In genomic region chr16:74092997-74093801, GRCm38 (mm10) we compare ENCODE assay signal across 12 mouse cellular contexts.
DNase-seq lines count a peak whose midpoint lies in the region; ATAC-seq and TF ChIP-seq lines count a peak whose summit lies in the region.
"Had no signal": no experiment of that assay in that cellular context is flagged by ENCODE, and none has a peak within 500 bp of the region (broad histone marks: within the 10 kb centered on the region; RNA-seq: fewer than 3 reads in every experiment).

No protein-coding gene starts in this region.

- H3K9ac ChIP-seq in lung, embryonic 16.5 days (ENCODE audit: low read length), result no peak overlapping the region
- H3K9ac ChIP-seq in embryonic facial prominence, embryonic 13.5 days, result no peak overlapping the region
- H3K9ac ChIP-seq in stomach, embryonic 15.5 days, result no peak overlapping the region

- 42% methylated on average over 7 of the region's 7 CpGs for WGBS in lung, embryonic 16.5 days
- WGBS in embryonic facial prominence, embryonic 13.5 days, result 23% methylated on average over 7 of the region's 7 CpGs
- 51% methylated on average over 7 of the region's 7 CpGs for WGBS in stomach, embryonic 15.5 days
- WGBS in thymus, adult 2 months, result 90% methylated on average over 7 of the region's 7 CpGs

- TF ChIP-seq CTCF in thymus, adult 2 months (IDR thresholded peaks at IDR 0.05; ENCODE audit: borderline replicate concordance, control insufficient read depth, extremely low read depth, insufficient read depth, low read length, poor library complexity), result no peak

- H3K9me3 ChIP-seq in lung, embryonic 16.5 days (ENCODE audit: control insufficient read depth, low read length), result no peaks in the 10 kb centered on the region
- no peaks in the 10 kb centered on the region for H3K9me3 ChIP-seq in embryonic facial prominence, embryonic 13.5 days
- H3K9me3 ChIP-seq in stomach, embryonic 15.5 days, result no peaks in the 10 kb centered on the region

- peak; percentile 62 for ATAC-seq in lung, embryonic 16.5 days (ENCODE audit: low read depth)
- ATAC-seq in embryonic facial prominence, embryonic 13.5 days (ENCODE audit: insufficient number of reproducible peaks, insufficient read depth, low FRiP score, low TSS enrichment, low read depth), result peak; percentile 76
- no peak for ATAC-seq in stomach, embryonic 15.5 days (ENCODE audit: insufficient read depth, low FRiP score, low read depth)

- peaks cover 7% of the 10 kb centered on the region; the same call in 1 of the 2 replicates for H3K4me1 ChIP-seq in lung, embryonic 16.5 days (replicated peaks; ENCODE audit: control insufficient read depth, insufficient read depth, low read length)
- H3K4me1 ChIP-seq in embryonic facial prominence, embryonic 13.5 days, result peaks cover 16% of the 10 kb centered on the region
- no peaks in the 10 kb centered on the region for H3K4me1 ChIP-seq in stomach, embryonic 15.5 days
- H3K4me1 ChIP-seq in thymus, adult 2 months (replicated peaks; ENCODE audit: control insufficient read depth, insufficient read depth, low read length), result no peaks in the 10 kb centered on the region

- no peaks in the 10 kb centered on the region for H3K27me3 ChIP-seq in lung, embryonic 16.5 days (ENCODE audit: control insufficient read depth, insufficient read depth, low read depth, low read length)
- H3K27me3 ChIP-seq in embryonic facial prominence, embryonic 13.5 days, result no peaks in the 10 kb centered on the region
- H3K27me3 ChIP-seq in stomach, embryonic 15.5 days (replicated peaks), result no peaks in the 10 kb centered on the region
- no peaks in the 10 kb centered on the region for H3K27me3 ChIP-seq in thymus, adult 2 months (ENCODE audit: control insufficient read depth, insufficient read depth, low read length)

- H3K36me3 ChIP-seq in lung, embryonic 16.5 days (ENCODE audit: control insufficient read depth, insufficient read depth, low read length), result no peaks in the 10 kb centered on the region
- no peaks in the 10 kb centered on the region for H3K36me3 ChIP-seq in embryonic facial prominence, embryonic 13.5 days
- H3K36me3 ChIP-seq in stomach, embryonic 15.5 days, result no peaks in the 10 kb centered on the region
- no peaks in the 10 kb centered on the region for H3K36me3 ChIP-seq in thymus, adult 2 months (ENCODE audit: control insufficient read depth, insufficient read depth, low read length)

- DNase-seq in lung, postnatal 14 days, result no peak
- DNase-seq in kidney, postnatal 10 days, result peak; percentile 13
- no peak for DNase-seq in thymus, adult 2 months
- no peak for DNase-seq in adipocyte (ENCODE audit: low spot score)
- DNase-seq: adrenal gland, postnatal 14 days; cerebellum, adult 9-10 months; heart, postnatal 14 days; lung, postnatal 10 days; spleen, adult 18-20 months had no signal

- H3K27ac ChIP-seq in lung, embryonic 16.5 days (ENCODE audit: low read length), result peak overlapping the region; percentile 43
- H3K27ac ChIP-seq in embryonic facial prominence, embryonic 13.5 days, result peak overlapping the region; percentile 76
- peak overlapping the region; percentile 44; the same call in 1 of the 2 replicates for H3K27ac ChIP-seq in stomach, embryonic 15.5 days
- no peak overlapping the region for H3K27ac ChIP-seq in thymus, adult 2 months (ENCODE audit: control insufficient read depth, insufficient read depth, low read length)

- no peak for TF ChIP-seq POLR2A in thymus, adult 2 months (IDR thresholded peaks at IDR 0.05; ENCODE audit: control insufficient read depth, extremely low read depth, insufficient read depth, low read length, poor library complexity)

- no peak overlapping the region for H3K4me3 ChIP-seq in lung, embryonic 16.5 days (ENCODE audit: low read length)
- H3K4me3 ChIP-seq in embryonic facial prominence, embryonic 13.5 days, result no peak overlapping the region
- H3K4me3 ChIP-seq in stomach, embryonic 15.5 days (replicated peaks), result no peak overlapping the region
- no peak overlapping the region for H3K4me3 ChIP-seq in thymus, adult 2 months (ENCODE audit: control insufficient read depth, insufficient read depth, low read length)

- no peak overlapping the region for H3K4me2 ChIP-seq in lung, embryonic 16.5 days (ENCODE audit: low read depth, low read length)
- peak overlapping the region; percentile 39 for H3K4me2 ChIP-seq in embryonic facial prominence, embryonic 13.5 days
- H3K4me2 ChIP-seq in stomach, embryonic 15.5 days, result no peak overlapping the region
